Mouse (Mus musculus) skeletal muscle tissue, adult 2 months (tissue): ENCODE measurements around the gene Aif1.
"Not testable (repeated sequence)": the region's sequence is repeated elsewhere in the genome, so short reads cannot be mapped to it uniquely, and the experiment has no call there.

ENCODE experiments used
- DNase-seq: peaks from one replicate; pipeline ENCODE4 v3.0.0-alpha.2; 2012; ENCODE audit warnings: low read depth, low spot score

The Aif1 gene

GRCm38 (mm10) chr17:35147922-35148639, 27.8 kb downstream of the Aif1 start:
- no peak for DNase-seq

DNA sequence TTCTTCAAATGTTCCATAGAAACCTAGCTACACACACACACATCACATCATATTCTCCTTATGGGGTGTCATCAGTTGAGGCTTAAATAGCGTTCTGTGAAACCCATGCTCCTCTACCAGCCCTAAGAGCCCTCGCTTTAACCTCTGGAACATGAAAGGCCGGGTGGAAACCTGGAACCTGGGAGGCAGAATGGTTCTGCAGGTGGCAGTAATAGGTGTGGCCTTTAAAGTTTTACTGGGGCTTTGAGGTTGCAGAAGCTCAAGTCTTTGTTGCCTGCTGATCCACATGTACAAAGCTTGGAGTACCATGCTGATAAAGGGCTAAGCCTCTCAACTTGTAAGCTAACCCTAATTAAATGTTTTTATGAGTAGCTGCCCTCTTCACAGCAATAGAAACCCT, 28.5 kb downstream of the Aif1 start:
- DNase-seq, result no peak

- no peak for DNase-seq
Measured at GRCm38 (mm10) chr17:35146139-35146538, 29.7 kb downstream of the Aif1 start.

DNA sequence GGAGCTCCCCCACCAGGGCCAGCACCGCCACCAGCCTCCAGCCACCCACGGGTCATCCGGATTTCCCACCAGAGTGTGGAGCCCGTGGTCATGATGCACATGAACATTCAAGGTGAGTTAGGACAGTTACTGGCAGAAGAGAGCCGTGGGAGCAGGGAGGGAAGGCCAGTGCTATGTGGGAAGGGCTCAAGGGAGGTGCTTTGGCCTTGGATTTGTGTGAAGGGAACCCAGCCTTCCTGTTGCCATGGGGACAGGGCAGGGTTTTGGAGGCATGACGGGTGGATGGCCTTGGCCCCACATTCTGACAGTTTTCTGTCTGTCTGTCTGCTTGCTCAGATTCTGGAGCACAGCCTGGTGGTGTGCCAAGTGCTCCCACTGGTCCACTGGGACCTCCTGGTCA, 33.9 kb downstream of the Aif1 start:
- no peak for DNase-seq

DNA sequence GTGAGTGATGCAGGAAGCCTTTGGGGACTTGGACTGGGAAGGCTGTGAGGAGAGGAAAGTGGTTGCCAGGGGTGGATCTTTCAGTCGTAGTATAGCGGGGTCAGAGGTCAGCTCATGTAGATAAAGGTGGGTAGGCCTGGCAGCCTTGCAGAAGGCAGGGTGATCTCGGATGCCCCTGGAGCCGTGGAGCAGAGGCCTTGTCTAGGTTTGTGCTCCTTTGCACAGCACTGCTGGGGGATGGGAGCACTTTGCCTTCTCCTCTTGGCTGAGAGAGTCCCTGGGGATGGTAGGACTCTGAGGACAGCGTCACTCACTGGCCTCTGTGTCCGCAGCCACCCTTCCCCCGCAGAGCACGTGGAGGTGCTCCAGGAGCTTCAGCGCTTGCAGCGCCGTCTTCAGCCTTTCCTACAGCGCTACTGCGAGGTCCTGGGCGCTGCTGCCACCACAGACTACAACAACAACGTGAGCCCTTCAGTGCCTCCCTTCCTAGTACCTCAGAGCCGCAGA, 35.3 kb downstream of the Aif1 start:
- DNase-seq, result no peak

DNA sequence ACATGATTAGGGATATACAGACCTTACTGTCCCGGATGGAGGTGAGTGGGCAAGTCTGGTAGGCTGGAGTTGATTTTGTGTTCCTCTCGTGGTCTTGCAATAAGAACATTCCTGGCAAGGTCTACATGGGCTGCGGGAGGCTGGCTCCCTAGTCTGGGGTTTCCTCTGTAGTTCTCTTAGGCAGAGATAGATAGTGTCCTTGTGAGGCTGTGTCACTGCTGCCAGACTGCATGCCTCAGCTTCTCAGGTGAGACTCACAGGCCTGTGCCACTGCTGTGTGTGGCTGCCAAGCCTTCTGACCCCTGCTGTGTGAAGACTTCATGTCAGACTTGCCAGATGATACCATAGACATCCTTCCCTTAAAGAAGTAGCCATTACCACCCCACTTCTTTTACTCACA, 36.6 kb downstream of the Aif1 start:
- no peak for DNase-seq

DNA sequence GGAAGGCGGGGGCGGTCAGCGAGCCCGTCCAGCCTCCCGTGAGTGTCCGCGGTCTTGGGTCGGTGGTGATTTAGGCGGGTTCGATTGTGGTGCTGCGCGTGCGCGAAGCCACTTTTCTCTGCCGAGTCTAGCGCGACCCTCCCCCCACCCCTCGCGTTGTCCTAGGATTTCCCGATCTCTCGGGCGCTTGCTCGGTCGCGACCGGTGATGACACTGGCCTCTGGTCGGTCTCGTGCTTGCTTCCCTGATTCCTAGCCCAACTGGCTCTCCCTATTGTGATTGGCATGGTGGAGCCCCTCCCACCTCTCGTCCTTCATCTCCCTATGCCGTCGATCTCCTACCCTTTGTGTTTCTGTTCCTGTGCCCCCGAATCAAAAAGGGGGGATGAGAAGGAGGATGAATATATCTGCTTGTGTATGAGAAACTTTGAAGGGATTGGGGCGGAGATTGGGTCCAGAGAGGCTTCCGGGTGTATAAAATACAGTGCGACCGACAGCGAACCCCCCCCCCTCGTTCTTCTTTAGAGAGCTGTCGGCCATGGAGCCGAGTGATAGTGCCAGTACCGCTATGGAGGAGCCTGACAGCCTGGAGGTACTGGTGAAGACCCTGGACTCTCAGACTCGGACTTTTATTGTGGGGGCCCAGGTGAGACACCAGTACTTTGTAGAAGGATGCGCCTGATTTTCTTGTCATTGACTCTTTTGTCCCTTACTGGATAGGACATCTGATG, 40.1 kb downstream of the Aif1 start:
- no peak for DNase-seq

DNA sequence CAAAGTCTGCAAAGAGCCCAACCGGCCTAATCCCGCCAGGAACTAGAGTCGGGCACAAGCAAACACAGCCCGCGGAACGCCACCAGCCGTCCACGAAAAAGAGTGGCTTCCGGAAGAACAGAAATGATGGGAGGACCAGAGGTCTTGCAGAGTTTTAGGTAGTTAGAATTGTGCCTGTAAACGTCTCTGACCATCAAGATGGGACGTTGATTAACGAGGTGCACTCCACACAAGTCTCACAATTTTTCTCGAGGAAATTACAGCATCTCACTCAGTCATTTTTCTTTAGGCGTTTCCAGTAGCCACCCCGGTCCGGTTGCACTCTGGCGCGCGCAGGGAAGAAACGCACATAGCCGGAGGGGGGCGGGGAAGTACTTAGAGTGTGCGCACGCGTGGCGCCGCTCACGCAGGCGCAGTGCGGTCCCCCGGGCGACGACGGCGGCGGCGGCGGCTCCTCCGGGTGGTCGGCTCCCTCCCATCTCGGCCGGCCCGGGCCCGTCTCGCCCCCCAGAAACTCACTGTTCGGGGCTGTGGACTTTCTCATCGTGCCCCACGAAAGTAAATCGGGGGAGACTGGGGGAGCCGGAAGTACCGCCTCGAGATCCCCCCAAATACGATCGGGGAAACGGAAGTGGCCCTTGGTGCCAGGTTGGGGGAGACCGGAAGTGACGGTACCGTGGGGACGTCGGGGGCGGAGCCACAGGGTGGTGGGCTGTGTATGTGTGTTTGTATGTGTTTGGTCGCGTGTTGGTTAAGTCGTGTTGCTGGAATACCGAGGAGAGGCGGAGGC, 40.9 kb downstream of the Aif1 start, which contains the start of gene Bag6:
Gene Bag6, plus strand, starts transcription at position 378 of the 790 bp plus-strand sequence.
- peak; percentile 91 for DNase-seq

- no peak for DNase-seq
Measured at GRCm38 (mm10) chr17:35133517-35133916, 42.4 kb downstream of the Aif1 start.

- DNase-seq, result no peak
Measured at GRCm38 (mm10) chr17:35132174-35132560, 43.7 kb downstream of the Aif1 start.

- no peak for DNase-seq
Measured at GRCm38 (mm10) chr17:35131500-35132173, 44.2 kb downstream of the Aif1 start, which contains the start of gene Apom. Apom (minus strand) TSS chr17:35132050.

GRCm38 (mm10) chr17:35131038-35131437, 44.8 kb downstream of the Aif1 start:
- no peak for DNase-seq

DNA sequence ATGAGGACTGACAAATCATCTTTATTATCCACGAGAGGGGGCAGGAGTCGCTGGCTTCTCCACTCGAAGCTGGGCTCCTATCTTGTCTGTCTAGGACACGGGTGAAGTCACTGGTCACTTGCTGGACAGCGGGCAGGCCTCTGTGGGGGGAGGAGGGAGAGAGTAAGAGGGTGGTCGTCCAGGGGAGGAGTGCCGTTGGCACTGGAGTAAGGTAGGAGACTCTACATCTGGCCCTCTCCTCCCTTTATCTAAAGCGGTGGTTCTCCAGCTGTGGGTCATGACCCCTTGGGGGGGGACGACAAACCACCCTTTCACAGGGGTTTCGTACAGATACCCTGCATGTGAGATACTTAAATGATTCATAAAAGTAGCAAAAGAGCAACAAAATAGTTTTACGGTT, 46.9 kb downstream of the Aif1 start:
- no peak for DNase-seq

- no peak for DNase-seq
Measured at GRCm38 (mm10) chr17:35127017-35127416, 48.9 kb downstream of the Aif1 start.

GRCm38 (mm10) chr17:35126206-35126611, 49.7 kb downstream of the Aif1 start, which contains the start of gene D17H6S53E:
D17H6S53E (plus strand) TSS chr17:35126373.
- peak; percentile 60 for DNase-seq

- no peak for DNase-seq
Measured at GRCm38 (mm10) chr17:35125578-35125977, 50.3 kb downstream of the Aif1 start.

GRCm38 (mm10) chr17:35125081-35125480, 50.8 kb downstream of the Aif1 start:
- no peak for DNase-seq

- not testable (repeated sequence) for DNase-seq
Measured at GRCm38 (mm10) chr17:35124261-35124896, 51.5 kb downstream of the Aif1 start.

DNA sequence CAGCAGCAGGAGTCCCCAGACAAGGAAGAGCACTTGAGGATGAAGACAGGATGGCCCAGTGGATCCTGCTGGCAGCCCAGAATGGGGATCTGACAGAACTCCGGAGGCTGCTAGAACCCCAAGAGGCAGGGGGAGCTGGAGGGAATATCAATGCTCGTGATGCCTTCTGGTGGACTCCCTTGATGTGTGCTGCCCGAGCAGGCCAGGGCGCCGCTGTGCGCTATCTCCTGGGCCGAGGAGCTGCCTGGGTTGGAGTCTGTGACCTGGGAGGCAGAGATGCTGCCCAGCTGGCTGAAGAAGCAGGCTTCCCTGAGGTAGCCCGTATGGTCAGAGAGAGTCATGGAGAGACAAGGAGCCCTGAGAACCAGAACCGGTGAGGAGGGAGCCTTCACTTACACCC, 52.6 kb downstream of the Aif1 start:
- not testable (repeated sequence) for DNase-seq

GRCm38 (mm10) chr17:35121871-35122303, 54.0 kb downstream of the Aif1 start, which contains the start of gene Csnk2b:
Csnk2b (minus strand) TSS chr17:35122053.
- DNase-seq, result peak; percentile 40
